Mouse (Mus musculus) adrenal gland, adult 2 months (tissue): ENCODE results near the gene Lrrc49. TPM values are rescaled to one million over a fixed set of nuclear protein-coding genes. Genes with fewer than 3 reads are reported as not detected.

Experiments used
- DNase-seq: peaks from one replicate; pipeline ENCODE4 v3.0.0; 2021
- polyA plus RNA-seq: library from polyadenylated mRNA; depleted of rRNA; stranded (reverse); fragments of >200 nt; gene quantifications from 2 replicates; pipeline ENCODE4 v1.2.3, GENCODE M21; 2012
- total RNA-seq, 2 experiments: library from RNA; stranded (reverse); gene quantifications; 2 replicates each; pipeline ENCODE4 v1.2.3; 2021

Lrrc49 gene
- total and polyA plus RNA-seq, 3 experiments, result 2.8 to 15.7 (median 13.8) TPM

- DNase-seq, result no peak
These were observed 88.5 kb downstream of the Lrrc49 start for GRCm38 (mm10) chr9:60599489-60599888.

GRCm38 (mm10) chr9:60595406-60595805 is 92.6 kb downstream of the Lrrc49 start:
- no peak for DNase-seq

GRCm38 (mm10) chr9:60592974-60593373 is 95.0 kb downstream of the Lrrc49 start:
- no peak for DNase-seq

GRCm38 (mm10) chr9:60592363-60592762 is 95.6 kb downstream of the Lrrc49 start:
- no peak for DNase-seq

- no peak for DNase-seq
These were observed 96.9 kb downstream of the Lrrc49 start for GRCm38 (mm10) chr9:60590871-60591624.

GRCm38 (mm10) chr9:60588914-60589313 is 99.0 kb downstream of the Lrrc49 start:
- DNase-seq, result no peak

GRCm38 (mm10) chr9:60586920-60587319 is 101.0 kb downstream of the Lrrc49 start:
- DNase-seq, result no peak

- no peak for DNase-seq
These were observed 102.8 kb downstream of the Lrrc49 start for GRCm38 (mm10) chr9:60585206-60585605.

- no peak for DNase-seq
These were observed 105.4 kb downstream of the Lrrc49 start for GRCm38 (mm10) chr9:60582553-60582952.

- no peak for DNase-seq
These were observed 114.9 kb downstream of the Lrrc49 start for GRCm38 (mm10) chr9:60573011-60573410.

GRCm38 (mm10) chr9:60571725-60572124 is 116.2 kb downstream of the Lrrc49 start:
- no peak for DNase-seq

GRCm38 (mm10) chr9:60571041-60571440 is 116.9 kb downstream of the Lrrc49 start:
- no peak for DNase-seq

GRCm38 (mm10) chr9:60569366-60569765 is 118.6 kb downstream of the Lrrc49 start:
- DNase-seq, result no peak

- DNase-seq, result no peak
These were observed 124.1 kb downstream of the Lrrc49 start for GRCm38 (mm10) chr9:60563809-60564208.

- DNase-seq, result peak; percentile 9
These were observed 125.3 kb downstream of the Lrrc49 start for GRCm38 (mm10) chr9:60562443-60563371.

- no peak for DNase-seq
These were observed 126.2 kb downstream of the Lrrc49 start for GRCm38 (mm10) chr9:60561641-60562289.

GRCm38 (mm10) chr9:60558507-60558906 is 129.5 kb downstream of the Lrrc49 start:
- no peak for DNase-seq

- DNase-seq, result no peak
These were observed 136.7 kb downstream of the Lrrc49 start for GRCm38 (mm10) chr9:60551238-60551637.

GRCm38 (mm10) chr9:60548182-60548581 is 139.8 kb downstream of the Lrrc49 start:
- DNase-seq, result peak; percentile 47

- DNase-seq, result no peak
These were observed 141.8 kb downstream of the Lrrc49 start for GRCm38 (mm10) chr9:60546169-60546568.

- no peak for DNase-seq
These were observed 142.4 kb downstream of the Lrrc49 start for GRCm38 (mm10) chr9:60545361-60546096.
